Mouse (Mus musculus) MEL (cell line): Measurements from ENCODE around the gene Gpr3. TPM values are rescaled to one million over a fixed set of nuclear protein-coding genes. Genes with fewer than 3 reads are reported as not detected.

ENCODE experiments used
- DNase-seq: peaks from one replicate; pipeline ENCODE4 v3.0.0; 2011; ENCODE audit warnings: low read depth, low spot score
- H3K27ac ChIP-seq: 2 replicates; pipeline ENCODE4 v1.5.1; 2012; ENCODE audit warnings: low read depth, mild to moderate bottlenecking, control low read depth, low read length, moderate library complexity; ENCODE audit not compliant: control insufficient read depth
- H3K27me3 ChIP-seq, 2 experiments: fragments of 150-350 bp in 1 of 2; sonication (generic) in 1 of 2; 2 replicates each; pipeline ENCODE4 v1.6.1; 2012; ENCODE audit warnings: low read length in 2 of 2, mild to moderate bottlenecking in 2 of 2, improper control_type of control experiment in 1 of 2, moderate library complexity in 1 of 2; ENCODE audit not compliant: insufficient read depth in 2 of 2, control insufficient read depth in 1 of 2
- H3K36me3 ChIP-seq, 2 experiments: 2 replicates each; pipeline ENCODE4 v1.6.1; 2012 to 2014; ENCODE audit warnings: low read length in 2 of 2, improper control_type of control experiment in 1 of 2, inconsistent platforms in 1 of 2, mild to moderate bottlenecking in 1 of 2; ENCODE audit not compliant: insufficient read depth in 2 of 2, control insufficient read depth in 1 of 2
- H3K4me1 ChIP-seq, 2 experiments: fragments of 150-350 bp in 1 of 2; sonication (generic) in 1 of 2; 2 replicates each; pipeline ENCODE4 v1.6.1; 2012; ENCODE audit warnings: low read length in 2 of 2, improper control_type of control experiment in 1 of 2, mild to moderate bottlenecking in 1 of 2; ENCODE audit not compliant: insufficient read depth in 2 of 2, control insufficient read depth in 1 of 2
- H3K4me3 ChIP-seq, 2 experiments: fragments of 150-350 bp in 1 of 2; sonication (generic) in 1 of 2; 2 replicates each; pipeline ENCODE4 v1.5.1; 2012; ENCODE audit warnings: low read depth in 2 of 2, low read length in 2 of 2, mild to moderate bottlenecking in 2 of 2, moderate library complexity in 2 of 2, control low read depth in 1 of 2, improper control_type of control experiment in 1 of 2; ENCODE audit not compliant: control insufficient read depth in 1 of 2, insufficient read depth in 1 of 2
- H3K79me2 ChIP-seq: 2 replicates; pipeline ENCODE4 v1.6.1; 2012; ENCODE audit warnings: mild to moderate bottlenecking, low read length, moderate library complexity; ENCODE audit not compliant: control insufficient read depth, poor library complexity, insufficient read depth
- H3K9ac ChIP-seq: 2 replicates; pipeline ENCODE4 v1.6.1; 2012; ENCODE audit warnings: low read depth, mild to moderate bottlenecking, control low read depth, low read length, moderate library complexity; ENCODE audit not compliant: control insufficient read depth, poor library complexity, severe bottlenecking
- H3K9me3 ChIP-seq: fragments of 150-350 bp; sonication (generic); replicated peaks from 2 replicates; pipeline ENCODE4 v1.6.1; 2012; ENCODE audit warnings: mild to moderate bottlenecking, low read length, improper control_type of control experiment, moderate library complexity; ENCODE audit not compliant: insufficient read depth
- CHD2 ChIP-seq: IDR thresholded peaks from 2 replicates; pipeline ENCODE4 v1.6.1; 2011; ENCODE audit warnings: low read length, improper control_type of control experiment
- CTCF ChIP-seq, 3 experiments: IDR thresholded peaks in 2 of 3; conservative IDR thresholded peaks in 1 of 3; 2 replicates each; pipeline ENCODE4 v1.5.1; 2011 to 2012; ENCODE audit warnings: low read length in 3 of 3, low read depth in 2 of 3, mild to moderate bottlenecking in 2 of 3, improper control_type of control experiment in 1 of 3, inconsistent platforms in 1 of 3, mixed read lengths in 1 of 3, moderate library complexity in 1 of 3; ENCODE audit not compliant: control insufficient read depth in 1 of 3, insufficient read depth in 1 of 3, poor library complexity in 1 of 3, severe bottlenecking in 1 of 3
- E2F4 ChIP-seq: IDR thresholded peaks from 2 replicates; pipeline ENCODE4 v1.6.1; 2011; ENCODE audit warnings: low read depth, low read length, improper control_type of control experiment, borderline replicate concordance
- ELF1 ChIP-seq: IDR thresholded peaks from 2 replicates; pipeline ENCODE4 v1.6.1; 2014; ENCODE audit warnings: low read depth, mild to moderate bottlenecking, inconsistent platforms, low read length, improper control_type of control experiment, moderate library complexity
- EP300 ChIP-seq, 2 experiments: IDR thresholded peaks; 2 replicates each; pipeline ENCODE4 v1.6.1; 2011; ENCODE audit warnings: improper control_type of control experiment in 2 of 2, low read length in 2 of 2, low read depth in 1 of 2, mild to moderate bottlenecking in 1 of 2
- GABPA ChIP-seq: IDR thresholded peaks from 2 replicates; pipeline ENCODE4 v1.6.1; 2012; ENCODE audit warnings: low read depth, mild to moderate bottlenecking, inconsistent platforms, low read length, improper control_type of control experiment, moderate library complexity
- GATA1 ChIP-seq: IDR thresholded peaks from 2 replicates; pipeline ENCODE4 v1.6.1; 2011; ENCODE audit warnings: low read depth, low read length, improper control_type of control experiment
- HCFC1 ChIP-seq: IDR thresholded peaks from 2 replicates; pipeline ENCODE4 v1.6.1; 2012; ENCODE audit warnings: low read depth, mild to moderate bottlenecking, inconsistent platforms, low read length, improper control_type of control experiment, moderate library complexity
- JUND ChIP-seq: IDR thresholded peaks from 2 replicates; pipeline ENCODE4 v1.6.1; 2011; ENCODE audit warnings: low read depth, mild to moderate bottlenecking, improper control_type of control experiment, low read length
- KAT2A ChIP-seq: conservative IDR thresholded peaks from 2 replicates; pipeline ENCODE4 v1.6.1; 2012; ENCODE audit warnings: low read depth, low read length, improper control_type of control experiment, inconsistent platforms
- MAFK ChIP-seq: IDR thresholded peaks from 2 replicates; pipeline ENCODE4 v1.6.1; 2011; ENCODE audit warnings: low read depth, mild to moderate bottlenecking, low read length, improper control_type of control experiment, borderline replicate concordance
- MAX ChIP-seq: IDR thresholded peaks from 2 replicates; pipeline ENCODE4 v1.6.1; 2011; ENCODE audit warnings: low read length, improper control_type of control experiment
- MAZ ChIP-seq: IDR thresholded peaks from 2 replicates; pipeline ENCODE4 v1.6.1; 2012; ENCODE audit warnings: low read depth, mild to moderate bottlenecking, inconsistent platforms, low read length, improper control_type of control experiment
- MEF2A ChIP-seq: IDR thresholded peaks from 2 replicates; pipeline ENCODE4 v1.6.1; 2014; ENCODE audit warnings: low read depth, mild to moderate bottlenecking, inconsistent platforms, low read length, improper control_type of control experiment; ENCODE audit not compliant: poor library complexity, insufficient replicate concordance, severe bottlenecking; ENCODE audit errors: extremely low read depth
- MXI1 ChIP-seq: IDR thresholded peaks from 2 replicates; pipeline ENCODE4 v1.6.1; 2011; ENCODE audit warnings: mild to moderate bottlenecking, low read depth, low read length, improper control_type of control experiment
- MYB ChIP-seq: IDR thresholded peaks from 2 replicates; pipeline ENCODE4 v1.6.1; 2011; ENCODE audit warnings: mild to moderate bottlenecking, low read depth, low read length, improper control_type of control experiment
- MYC ChIP-seq: IDR thresholded peaks from 2 replicates; pipeline ENCODE4 v1.6.1; 2011; ENCODE audit warnings: low read depth, mild to moderate bottlenecking, low read length, improper control_type of control experiment, moderate library complexity
- NRF1 ChIP-seq: IDR thresholded peaks from 2 replicates; pipeline ENCODE4 v1.6.1; 2014; ENCODE audit warnings: low read depth, mild to moderate bottlenecking, inconsistent platforms, low read length, improper control_type of control experiment, moderate library complexity; ENCODE audit not compliant: poor library complexity, insufficient read depth, severe bottlenecking
- POLR2AphosphoS2 ChIP-seq: IDR thresholded peaks from 2 replicates; pipeline ENCODE4 v1.6.1; 2011; ENCODE audit warnings: low read length, improper control_type of control experiment
- POLR2AphosphoS5 ChIP-seq: IDR thresholded peaks from 2 replicates; pipeline ENCODE4 v1.6.1; 2012; ENCODE audit warnings: low read depth, borderline replicate concordance, mild to moderate bottlenecking, inconsistent platforms, low read length, moderate library complexity, mixed read lengths
- RAD21 ChIP-seq: IDR thresholded peaks from 2 replicates; pipeline ENCODE4 v1.6.1; 2011; ENCODE audit warnings: mild to moderate bottlenecking, low read depth, low read length, improper control_type of control experiment
- RCOR1 ChIP-seq: IDR thresholded peaks from 2 replicates; pipeline ENCODE4 v1.6.1; 2012; ENCODE audit warnings: low read depth, mild to moderate bottlenecking, inconsistent platforms, low read length, improper control_type of control experiment
- SIN3A ChIP-seq: IDR thresholded peaks from 2 replicates; pipeline ENCODE4 v1.6.1; 2012; ENCODE audit warnings: low read length, improper control_type of control experiment, inconsistent platforms
- SMC3 ChIP-seq: IDR thresholded peaks from 2 replicates; pipeline ENCODE4 v1.6.1; 2011; ENCODE audit warnings: low read depth, low read length, improper control_type of control experiment
- TAL1 ChIP-seq: IDR thresholded peaks from 2 replicates; pipeline ENCODE4 v1.6.1; 2012; ENCODE audit warnings: mild to moderate bottlenecking, inconsistent platforms, low read length, moderate library complexity, mixed read lengths
- TBP ChIP-seq: IDR thresholded peaks from 2 replicates; pipeline ENCODE4 v1.8.0; 2011; ENCODE audit warnings: low read depth, low read length, improper control_type of control experiment
- TCF12 ChIP-seq: IDR thresholded peaks from 2 replicates; pipeline ENCODE4 v1.6.1; 2014; ENCODE audit warnings: low read depth, mild to moderate bottlenecking, inconsistent platforms, low read length, improper control_type of control experiment, moderate library complexity
- UBTF ChIP-seq: IDR thresholded peaks from 2 replicates; pipeline ENCODE4 v1.6.1; 2012; ENCODE audit warnings: low read depth, mild to moderate bottlenecking, inconsistent platforms, low read length, improper control_type of control experiment, moderate library complexity, borderline replicate concordance; ENCODE audit not compliant: insufficient read depth
- USF1 ChIP-seq: IDR thresholded peaks from 2 replicates; pipeline ENCODE4 v1.6.1; 2014; ENCODE audit warnings: low read depth, mild to moderate bottlenecking, inconsistent platforms, low read length, improper control_type of control experiment, moderate library complexity
- USF2 ChIP-seq, 2 experiments: IDR thresholded peaks; 2 replicates each; pipeline ENCODE4 v1.6.1; 2011 to 2012; ENCODE audit warnings: improper control_type of control experiment in 2 of 2, low read length in 2 of 2, borderline replicate concordance in 1 of 2, inconsistent platforms in 1 of 2, low read depth in 1 of 2, mild to moderate bottlenecking in 1 of 2; ENCODE audit not compliant: insufficient read depth in 1 of 2
- ZC3H11A ChIP-seq: IDR thresholded peaks from 2 replicates; pipeline ENCODE4 v1.6.1; 2012; ENCODE audit warnings: low read depth, mild to moderate bottlenecking, inconsistent platforms, low read length, improper control_type of control experiment
- ZKSCAN1 ChIP-seq: IDR thresholded peaks from 2 replicates; pipeline ENCODE4 v1.6.1; 2012; ENCODE audit warnings: low read depth, mild to moderate bottlenecking, inconsistent platforms, low read length, improper control_type of control experiment, moderate library complexity
- ZMIZ1 ChIP-seq: IDR thresholded peaks from 2 replicates; pipeline ENCODE4 v1.6.1; 2012; ENCODE audit warnings: low read depth, mild to moderate bottlenecking, inconsistent platforms, low read length, improper control_type of control experiment, moderate library complexity
- ZNF384 ChIP-seq: IDR thresholded peaks from 2 replicates; pipeline ENCODE4 v1.6.1; 2012; ENCODE audit warnings: low read depth, mild to moderate bottlenecking, inconsistent platforms, low read length, improper control_type of control experiment
- polyA plus RNA-seq, 2 experiments: library from polyadenylated mRNA; stranded (reverse) in 1 of 2; unstranded in 1 of 2; fragments of >175 nt in 1 of 2; fragments of >200 nt in 1 of 2; gene quantifications; 2 replicates each; pipeline versions ENCODE4 v1.2.1 to v1.2.4; 2012; ENCODE audit warnings: low replicate concordance in 2 of 2, low read depth in 1 of 2; ENCODE audit not compliant: insufficient read length in 2 of 2, insufficient read depth in 1 of 2, missing spikeins in 1 of 2
- total RNA-seq: library from RNA; depleted of rRNA; stranded (reverse); fragments of 300-350 nt; gene quantifications from 2 replicates; pipeline ENCODE4 v1.2.3, GENCODE M21; 2012

The Gpr3 gene
- total and polyA plus RNA-seq, 3 experiments, result 0.08 to 0.35 TPM; not detected in 1

GRCm38 (mm10) chr4:133240934-133241908 is 28.9 kb upstream of the Gpr3 start:
- peak overlapping the region; percentile 74 for H3K9ac ChIP-seq
- peak; percentile 93 for DNase-seq
- peaks cover 10 to 60% of the 10 kb centered on the region in 2 experiments for H3K4me1 ChIP-seq
- peak overlapping the region; percentile 75 to 85 for H3K4me3 ChIP-seq
- H3K36me3 ChIP-seq, result peaks cover 0 to 36% of the 10 kb centered on the region in 2 experiments; a peak in 2 of 4 replicates
- peaks cover 8% of the 10 kb centered on the region for H3K79me2 ChIP-seq
- no peaks in the 10 kb centered on the region for H3K9me3 ChIP-seq
- H3K27me3 ChIP-seq, result no peaks in the 10 kb centered on the region
- peak overlapping the region; percentile 94 for H3K27ac ChIP-seq
- TF ChIP-seq MAX (no peak), ELF1 (no peak), MYC (0 out of 2 replicates have a peak, but pooled peaks have one; percentile 25), POLR2AphosphoS2 (peak; percentile 77), JUND (no peak), TAL1 (no peak), CHD2 (no peak), MXI1 (no peak; the same call in 1 of the 2 replicates), RCOR1 (peak; percentile 55), SIN3A (no peak; the same call in none of the 2 replicates), UBTF (peak; percentile 92; the same call in 1 of the 2 replicates), MEF2A (no peak), ZKSCAN1 (no peak), ZC3H11A (no peak), TCF12 (peak; percentile 41), KAT2A (no peak), MAZ (peak; percentile 18; the same call in 1 of the 2 replicates), SMC3 (0 out of 2 replicates have a peak, but pooled peaks have one; percentile 5), CTCF (IDR thresholded peaks at IDR 0.05 in 2 of 3, conservative IDR thresholded peaks at IDR 0.05 in 1 of 3; ENCODE audit: control insufficient read depth in 1 of 3, insufficient read depth in 1 of 3, low read depth in 2 of 3, low read length in 3 of 3, poor library complexity in 1 of 3, severe bottlenecking in 1 of 3) (peak in 2 of 3 experiments; percentile 45 to 64; a peak in 5 of 6 replicates), HCFC1 (peak; percentile 14; the same call in 1 of the 2 replicates), RAD21 (no peak), GABPA (no peak), NRF1 (peak; percentile 74), MYB (no peak), MAFK (no peak), E2F4 (no peak), ZNF384 (no peak), USF1 (no peak), GATA1 (peak; percentile 45), EP300 (IDR thresholded peaks at IDR 0.05; ENCODE audit: low read depth in 1 of 2, low read length in 2 of 2) (peak; percentile 45 to 55), TBP (peak; percentile 46; the same call in 1 of the 2 replicates), ZMIZ1 (no peak), USF2 (IDR thresholded peaks at IDR 0.05; ENCODE audit: borderline replicate concordance in 1 of 2, insufficient read depth in 1 of 2, low read depth in 1 of 2, low read length in 2 of 2) (no peak), POLR2AphosphoS5 (no peak)
